Mouse (Mus musculus): ENCODE data around the gene Tmem19. TPM values are rescaled to one million over a fixed set of nuclear protein-coding genes. Genes with fewer than 3 reads are reported as not detected.
A peak's percentile ranks its signal among the peaks of the same experiment; 100 is the strongest.

Tmem19 gene
- polyA plus RNA-seq, 1 experiment from 2014 or later = 31.1 TPM

GRCm38 (mm10) chr10:115342771-115343425 is 19.4 kb downstream of the Tmem19 start:
- Histone ChIP-seq H3K9ac (replicated peaks; ENCODE audit: low read depth) (no peak overlapping the region), H3K9me3 (ENCODE audit: low read length) (no peaks in the 10 kb centered on the region), H3K27me3 (replicated peaks; ENCODE audit: insufficient read depth, low read length) (no peaks in the 10 kb centered on the region), H3K4me1 (ENCODE audit: insufficient read depth, low read depth, low read length) (no peaks in the 10 kb centered on the region), H3K27ac (ENCODE audit: low read length) (no peak overlapping the region), H3K36me3 (ENCODE audit: insufficient read depth, low read length) (peaks cover 4% of the 10 kb centered on the region), H3K4me2 (replicated peaks; ENCODE audit: low read depth, low read length) (no peak overlapping the region), H3K4me3 (ENCODE audit: low read depth, low read length) (no peak overlapping the region)
- DNase-seq (ENCODE audit: low spot score) (no peak), ATAC-seq (no peak)
- whole genome bisulfite sequencing = 74% methylated on average over 4 of the region's 4 CpGs
- TF ChIP-seq CTCF (IDR thresholded peaks at IDR 0.05) (no peak), EP300 (IDR thresholded peaks at IDR 0.05) (no peak)

GRCm38 (mm10) chr10:115339820-115340328 is 22.4 kb downstream of the Tmem19 start:
- Histone ChIP-seq H3K4me3 (ENCODE audit: low read depth, low read length) (no peak overlapping the region), H3K27ac (ENCODE audit: low read length) (no peak overlapping the region), H3K4me1 (ENCODE audit: insufficient read depth, low read depth, low read length) (no peaks in the 10 kb centered on the region), H3K27me3 (replicated peaks; ENCODE audit: insufficient read depth, low read length) (no peaks in the 10 kb centered on the region), H3K4me2 (replicated peaks; ENCODE audit: low read depth, low read length) (no peak overlapping the region), H3K9ac (replicated peaks; ENCODE audit: low read depth) (no peak overlapping the region), H3K9me3 (ENCODE audit: low read length) (no peaks in the 10 kb centered on the region), H3K36me3 (ENCODE audit: insufficient read depth, low read length) (peaks cover 4% of the 10 kb centered on the region; the same call in 1 of the 2 replicates)
- TF ChIP-seq EP300 (IDR thresholded peaks at IDR 0.05) (no peak), CTCF (IDR thresholded peaks at IDR 0.05) (no peak)
- ATAC-seq (no peak), DNase-seq (ENCODE audit: low spot score) (no peak)
- WGBS = 86% methylated on average over 7 of the region's 7 CpGs

- no peaks in the 10 kb centered on the region for H3K9me3 ChIP-seq (ENCODE audit: low read length)
- H3K27ac ChIP-seq (ENCODE audit: low read length) = no peak overlapping the region
- TF ChIP-seq EP300 (IDR thresholded peaks at IDR 0.05) (no peak), CTCF (IDR thresholded peaks at IDR 0.05) (no peak)
- no peak overlapping the region for H3K9ac ChIP-seq (replicated peaks; ENCODE audit: low read depth)
- 74% methylated on average over 4 of the region's 4 CpGs for WGBS
- H3K4me3 ChIP-seq (ENCODE audit: low read depth, low read length) = no peak overlapping the region
- H3K4me1 ChIP-seq (ENCODE audit: insufficient read depth, low read depth, low read length) = no peaks in the 10 kb centered on the region
- H3K4me2 ChIP-seq (replicated peaks; ENCODE audit: low read depth, low read length) = no peak overlapping the region
- no peak for DNase-seq (ENCODE audit: low spot score)
- no peak for ATAC-seq
- no peaks in the 10 kb centered on the region for H3K36me3 ChIP-seq (ENCODE audit: insufficient read depth, low read length)
- no peaks in the 10 kb centered on the region for H3K27me3 ChIP-seq (replicated peaks; ENCODE audit: insufficient read depth, low read length)
Observed at GRCm38 (mm10) chr10:115336901-115337300, 25.4 kb downstream of the Tmem19 start.

- DNase-seq (ENCODE audit: low spot score) = no peak
- Histone ChIP-seq H3K4me1 (ENCODE audit: insufficient read depth, low read depth, low read length) (no peaks in the 10 kb centered on the region), H3K36me3 (ENCODE audit: insufficient read depth, low read length) (no peaks in the 10 kb centered on the region), H3K4me2 (replicated peaks; ENCODE audit: low read depth, low read length) (no peak overlapping the region), H3K9me3 (ENCODE audit: low read length) (no peaks in the 10 kb centered on the region), H3K27ac (ENCODE audit: low read length) (no peak overlapping the region), H3K27me3 (replicated peaks; ENCODE audit: insufficient read depth, low read length) (no peaks in the 10 kb centered on the region), H3K4me3 (ENCODE audit: low read depth, low read length) (no peak overlapping the region), H3K9ac (replicated peaks; ENCODE audit: low read depth) (no peak overlapping the region)
- no peak for TF ChIP-seq EP300 (IDR thresholded peaks at IDR 0.05)
- TF ChIP-seq CTCF (IDR thresholded peaks at IDR 0.05) = no peak
- WGBS = 66% methylated on average over 9 of the region's 9 CpGs
- ATAC-seq = no peak
Observed at GRCm38 (mm10) chr10:115333528-115333927, 28.8 kb downstream of the Tmem19 start.

- H3K4me2 ChIP-seq (replicated peaks; ENCODE audit: low read depth, low read length) = no peak overlapping the region
- DNase-seq (ENCODE audit: low spot score) = no peak
- H3K9me3 ChIP-seq (ENCODE audit: low read length) = no peaks in the 10 kb centered on the region
- TF ChIP-seq CTCF (IDR thresholded peaks at IDR 0.05) = no peak
- TF ChIP-seq EP300 (IDR thresholded peaks at IDR 0.05) = no peak
- H3K4me1 ChIP-seq (ENCODE audit: insufficient read depth, low read depth, low read length) = no peaks in the 10 kb centered on the region
- no peak overlapping the region for H3K27ac ChIP-seq (ENCODE audit: low read length)
- 89% methylated on average over 4 of the region's 4 CpGs for WGBS
- H3K4me3 ChIP-seq (ENCODE audit: low read depth, low read length) = no peak overlapping the region
- H3K36me3 ChIP-seq (ENCODE audit: insufficient read depth, low read length) = no peaks in the 10 kb centered on the region
- ATAC-seq = no peak
- H3K9ac ChIP-seq (replicated peaks; ENCODE audit: low read depth) = no peak overlapping the region
- no peaks in the 10 kb centered on the region for H3K27me3 ChIP-seq (replicated peaks; ENCODE audit: insufficient read depth, low read length)
Observed at GRCm38 (mm10) chr10:115332997-115333396, 29.3 kb downstream of the Tmem19 start.

- ATAC-seq = 0 out of 2 replicates have a peak, but pooled peaks have one; percentile 9
- H3K4me2 ChIP-seq (replicated peaks; ENCODE audit: low read depth, low read length) = no peak overlapping the region
- H3K4me1 ChIP-seq (ENCODE audit: insufficient read depth, low read depth, low read length) = no peaks in the 10 kb centered on the region
- no peaks in the 10 kb centered on the region for H3K36me3 ChIP-seq (ENCODE audit: insufficient read depth, low read length)
- no peak overlapping the region for H3K4me3 ChIP-seq (ENCODE audit: low read depth, low read length)
- H3K9me3 ChIP-seq (ENCODE audit: low read length) = no peaks in the 10 kb centered on the region
- DNase-seq (ENCODE audit: low spot score) = no peak
- no peak overlapping the region for H3K9ac ChIP-seq (replicated peaks; ENCODE audit: low read depth)
- H3K27ac ChIP-seq (ENCODE audit: low read length) = no peak overlapping the region
- TF ChIP-seq CTCF (IDR thresholded peaks at IDR 0.05) = no peak
- no peak for TF ChIP-seq EP300 (IDR thresholded peaks at IDR 0.05)
- WGBS = 81% methylated on average over 8 of the region's 8 CpGs
- H3K27me3 ChIP-seq (replicated peaks; ENCODE audit: insufficient read depth, low read length) = no peaks in the 10 kb centered on the region
Observed at GRCm38 (mm10) chr10:115332420-115332952, 29.8 kb downstream of the Tmem19 start.

Data from lung, postnatal 0 days (tissue).